Mouse (Mus musculus) liver, postnatal 0 days (tissue): ENCODE data around the gene Atp11a.

Experiments used
- CTCF ChIP-seq: sonication (generic); IDR thresholded peaks from 2 replicates; pipeline ENCODE4 v1.5.1; 2016; ENCODE audit warnings: antibody characterized with exemption, low read depth
- EP300 ChIP-seq: IDR thresholded peaks from 2 replicates; pipeline ENCODE4 v1.6.1; 2016; ENCODE audit warnings: antibody characterized with exemption, low read depth, mild to moderate bottlenecking

GRCm38 (mm10) chr8:12730780-12731179 is 26.0 kb upstream of the Atp11a start:
- TF ChIP-seq CTCF (no peak), EP300 (no peak)
